Mouse (Mus musculus): ENCODE data around the gene Vav2.

DNA sequence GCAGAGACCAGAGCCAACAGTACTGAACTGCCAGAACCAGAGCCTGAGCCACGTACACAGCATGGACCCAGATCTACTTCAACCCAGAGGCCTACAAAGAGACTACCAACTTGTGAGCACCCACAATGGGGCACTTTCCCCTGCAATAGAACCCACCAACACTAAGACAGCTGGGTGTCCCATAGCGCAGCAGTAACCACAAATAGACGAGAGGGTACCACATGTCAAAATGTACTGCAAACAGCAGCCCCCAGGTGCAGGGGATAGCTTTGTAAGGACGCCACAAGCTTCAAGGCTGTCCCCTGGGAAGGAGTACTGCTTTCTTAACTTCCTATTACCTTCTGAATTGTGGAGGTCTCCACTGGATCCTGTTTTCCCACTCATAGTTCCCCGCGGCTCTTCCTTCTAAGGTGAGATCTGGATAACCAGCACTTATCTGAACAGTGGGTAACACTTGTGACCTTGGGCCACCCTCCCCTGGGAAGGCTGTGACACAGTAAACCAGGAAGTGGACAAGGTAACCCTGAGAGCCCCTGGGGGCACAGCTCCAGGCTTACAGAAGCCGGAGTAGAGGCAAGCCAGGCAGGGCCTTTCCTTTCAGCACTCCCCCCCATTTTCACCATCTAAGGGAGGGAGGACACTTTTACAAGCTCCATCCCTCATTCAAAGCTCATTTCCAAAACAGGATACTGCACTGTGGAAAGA, 46.4 kb upstream of the Vav2 start:
- TF ChIP-seq CTCF (conservative IDR thresholded peaks at IDR 0.05; ENCODE audit: low read length) (no peak), POU5F1 (IDR thresholded peaks at IDR 0.05; ENCODE audit: borderline replicate concordance, low read length) (no peak)
